Mouse (Mus musculus) hematopoietic stem cell, adult 5-6 weeks (primary cell): ENCODE data around the gene Pmepa1. TPM values are rescaled to one million over a fixed set of nuclear protein-coding genes. Genes with fewer than 3 reads are reported as not detected.

Experiments used
- ATAC-seq, 2 experiments: fragments of 125-278 bp in 1 of 2; replicated peaks in 1 of 2; 2 replicates each; pipeline ENCODE4 v1.8.0; 2016 to 2017; ENCODE audit warnings: inconsistent platforms in 2 of 2, mild to moderate bottlenecking in 2 of 2, moderate number of reproducible peaks in 2 of 2, low read depth in 1 of 2, moderate TSS enrichment in 1 of 2; ENCODE audit not compliant: low FRiP score in 2 of 2, poor library complexity in 2 of 2, severe bottlenecking in 2 of 2, insufficient read depth in 1 of 2, low TSS enrichment in 1 of 2
- total RNA-seq: library from RNA; stranded (forward); fragments of 172-1452, 232-1000 nt; gene quantifications from 2 replicates; pipeline ENCODE4 v1.2.3, GENCODE M21; 2017

Gene Pmepa1
- total RNA-seq, 1 experiment from 2014 or later, result 0.40 TPM

GRCm38 (mm10) chr2:173183836-173184460 lies 92.4 kb downstream of the Pmepa1 start:
- ATAC-seq, result peak in 1 of 2 experiments; percentile 11; a peak in 1 of 4 replicates

GRCm38 (mm10) chr2:173183311-173183710 lies 93.0 kb downstream of the Pmepa1 start:
- ATAC-seq, result no peak

- no peak for ATAC-seq
Measured at GRCm38 (mm10) chr2:173182796-173183195, 93.5 kb downstream of the Pmepa1 start.

- no peak for ATAC-seq
Measured at GRCm38 (mm10) chr2:173181901-173182300, 94.4 kb downstream of the Pmepa1 start.

GRCm38 (mm10) chr2:173181486-173181885 lies 94.8 kb downstream of the Pmepa1 start:
- ATAC-seq, result no peak

GRCm38 (mm10) chr2:173180721-173181388 lies 95.5 kb downstream of the Pmepa1 start:
- ATAC-seq, result no peak

GRCm38 (mm10) chr2:173180026-173180425 lies 96.3 kb downstream of the Pmepa1 start:
- ATAC-seq, result no peak

- ATAC-seq, result no peak
Measured at GRCm38 (mm10) chr2:173179046-173179445, 97.3 kb downstream of the Pmepa1 start.

- ATAC-seq, result no peak
Measured at GRCm38 (mm10) chr2:173177951-173178350, 98.4 kb downstream of the Pmepa1 start.

- peak; percentile 2 to 34; a peak in 1 of 4 replicates for ATAC-seq
Measured at GRCm38 (mm10) chr2:173177481-173177880, 98.9 kb downstream of the Pmepa1 start.

- ATAC-seq, result no peak
Measured at GRCm38 (mm10) chr2:173175703-173176102, 100.6 kb downstream of the Pmepa1 start.

GRCm38 (mm10) chr2:173174569-173174968 lies 101.8 kb downstream of the Pmepa1 start:
- no peak for ATAC-seq

Other genes starting within 250 kb of the Pmepa1 start
- gene Ctcfl, start 157.0 kb downstream of the Pmepa1 start, total RNA-seq, result not detected in 2 replicates
- gene Pck1, start 123.5 kb downstream of the Pmepa1 start, total RNA-seq, result not detected in 2 replicates
- gene Zbp1, start 57.6 kb downstream of the Pmepa1 start, total RNA-seq, result 4.6 and 12.5 TPM in 2 replicates
- gene 1700021F07Rik, start 246.1 kb upstream of the Pmepa1 start, total RNA-seq, result not detected in 2 replicates